Mouse (Mus musculus) MEL (cell line): ENCODE data around the gene 6430550D23Rik. TPM values are rescaled to one million over a fixed set of nuclear protein-coding genes. Genes with fewer than 3 reads are reported as not detected.
A peak's percentile ranks its signal among the peaks of the same experiment; 100 is the strongest.

Experiments used
- DNase-seq: peaks from one replicate; pipeline ENCODE4 v3.0.0; 2011; ENCODE audit warnings: low read depth, low spot score
- H3K27ac ChIP-seq: 2 replicates; pipeline ENCODE4 v1.5.1; 2012; ENCODE audit warnings: low read depth, mild to moderate bottlenecking, control low read depth, low read length, moderate library complexity; ENCODE audit not compliant: control insufficient read depth
- H3K27me3 ChIP-seq, 2 experiments: fragments of 150-350 bp in 1 of 2; sonication (generic) in 1 of 2; 2 replicates each; pipeline ENCODE4 v1.6.1; 2012; ENCODE audit warnings: low read length in 2 of 2, mild to moderate bottlenecking in 2 of 2, improper control_type of control experiment in 1 of 2, moderate library complexity in 1 of 2; ENCODE audit not compliant: insufficient read depth in 2 of 2, control insufficient read depth in 1 of 2
- H3K36me3 ChIP-seq, 2 experiments: 2 replicates each; pipeline ENCODE4 v1.6.1; 2012 to 2014; ENCODE audit warnings: low read length in 2 of 2, improper control_type of control experiment in 1 of 2, inconsistent platforms in 1 of 2, mild to moderate bottlenecking in 1 of 2; ENCODE audit not compliant: insufficient read depth in 2 of 2, control insufficient read depth in 1 of 2
- H3K4me1 ChIP-seq, 2 experiments: fragments of 150-350 bp in 1 of 2; sonication (generic) in 1 of 2; 2 replicates each; pipeline ENCODE4 v1.6.1; 2012; ENCODE audit warnings: low read length in 2 of 2, improper control_type of control experiment in 1 of 2, mild to moderate bottlenecking in 1 of 2; ENCODE audit not compliant: insufficient read depth in 2 of 2, control insufficient read depth in 1 of 2
- H3K4me3 ChIP-seq, 2 experiments: fragments of 150-350 bp in 1 of 2; sonication (generic) in 1 of 2; 2 replicates each; pipeline ENCODE4 v1.5.1; 2012; ENCODE audit warnings: low read depth in 2 of 2, low read length in 2 of 2, mild to moderate bottlenecking in 2 of 2, moderate library complexity in 2 of 2, control low read depth in 1 of 2, improper control_type of control experiment in 1 of 2; ENCODE audit not compliant: control insufficient read depth in 1 of 2, insufficient read depth in 1 of 2
- H3K79me2 ChIP-seq: 2 replicates; pipeline ENCODE4 v1.6.1; 2012; ENCODE audit warnings: mild to moderate bottlenecking, low read length, moderate library complexity; ENCODE audit not compliant: control insufficient read depth, poor library complexity, insufficient read depth
- H3K9ac ChIP-seq: 2 replicates; pipeline ENCODE4 v1.6.1; 2012; ENCODE audit warnings: low read depth, mild to moderate bottlenecking, control low read depth, low read length, moderate library complexity; ENCODE audit not compliant: control insufficient read depth, poor library complexity, severe bottlenecking
- H3K9me3 ChIP-seq: fragments of 150-350 bp; sonication (generic); replicated peaks from 2 replicates; pipeline ENCODE4 v1.6.1; 2012; ENCODE audit warnings: mild to moderate bottlenecking, low read length, improper control_type of control experiment, moderate library complexity; ENCODE audit not compliant: insufficient read depth
- CTCF ChIP-seq, 3 experiments: IDR thresholded peaks in 2 of 3; conservative IDR thresholded peaks in 1 of 3; 2 replicates each; pipeline ENCODE4 v1.5.1; 2011 to 2012; ENCODE audit warnings: low read length in 3 of 3, low read depth in 2 of 3, mild to moderate bottlenecking in 2 of 3, improper control_type of control experiment in 1 of 3, inconsistent platforms in 1 of 3, mixed read lengths in 1 of 3, moderate library complexity in 1 of 3; ENCODE audit not compliant: control insufficient read depth in 1 of 3, insufficient read depth in 1 of 3, poor library complexity in 1 of 3, severe bottlenecking in 1 of 3
- ELF1 ChIP-seq: IDR thresholded peaks from 2 replicates; pipeline ENCODE4 v1.6.1; 2014; ENCODE audit warnings: low read depth, mild to moderate bottlenecking, inconsistent platforms, low read length, improper control_type of control experiment, moderate library complexity
- ETS1 ChIP-seq: IDR thresholded peaks from 2 replicates; pipeline ENCODE4 v1.6.1; 2012; ENCODE audit warnings: low read depth, mild to moderate bottlenecking, inconsistent platforms, low read length, improper control_type of control experiment, moderate library complexity
- GABPA ChIP-seq: IDR thresholded peaks from 2 replicates; pipeline ENCODE4 v1.6.1; 2012; ENCODE audit warnings: low read depth, mild to moderate bottlenecking, inconsistent platforms, low read length, improper control_type of control experiment, moderate library complexity
- KAT2A ChIP-seq: conservative IDR thresholded peaks from 2 replicates; pipeline ENCODE4 v1.6.1; 2012; ENCODE audit warnings: low read depth, low read length, improper control_type of control experiment, inconsistent platforms
- MAZ ChIP-seq: IDR thresholded peaks from 2 replicates; pipeline ENCODE4 v1.6.1; 2012; ENCODE audit warnings: low read depth, mild to moderate bottlenecking, inconsistent platforms, low read length, improper control_type of control experiment
- MEF2A ChIP-seq: IDR thresholded peaks from 2 replicates; pipeline ENCODE4 v1.6.1; 2014; ENCODE audit warnings: low read depth, mild to moderate bottlenecking, inconsistent platforms, low read length, improper control_type of control experiment; ENCODE audit not compliant: poor library complexity, insufficient replicate concordance, severe bottlenecking; ENCODE audit errors: extremely low read depth
- MYB ChIP-seq: IDR thresholded peaks from 2 replicates; pipeline ENCODE4 v1.6.1; 2011; ENCODE audit warnings: mild to moderate bottlenecking, low read depth, low read length, improper control_type of control experiment
- NRF1 ChIP-seq: IDR thresholded peaks from 2 replicates; pipeline ENCODE4 v1.6.1; 2014; ENCODE audit warnings: low read depth, mild to moderate bottlenecking, inconsistent platforms, low read length, improper control_type of control experiment, moderate library complexity; ENCODE audit not compliant: poor library complexity, insufficient read depth, severe bottlenecking
- RAD21 ChIP-seq: IDR thresholded peaks from 2 replicates; pipeline ENCODE4 v1.6.1; 2011; ENCODE audit warnings: mild to moderate bottlenecking, low read depth, low read length, improper control_type of control experiment
- RCOR1 ChIP-seq: IDR thresholded peaks from 2 replicates; pipeline ENCODE4 v1.6.1; 2012; ENCODE audit warnings: low read depth, mild to moderate bottlenecking, inconsistent platforms, low read length, improper control_type of control experiment
- SIN3A ChIP-seq: IDR thresholded peaks from 2 replicates; pipeline ENCODE4 v1.6.1; 2012; ENCODE audit warnings: low read length, improper control_type of control experiment, inconsistent platforms
- SMC3 ChIP-seq: IDR thresholded peaks from 2 replicates; pipeline ENCODE4 v1.6.1; 2011; ENCODE audit warnings: low read depth, low read length, improper control_type of control experiment
- TCF12 ChIP-seq: IDR thresholded peaks from 2 replicates; pipeline ENCODE4 v1.6.1; 2014; ENCODE audit warnings: low read depth, mild to moderate bottlenecking, inconsistent platforms, low read length, improper control_type of control experiment, moderate library complexity
- USF1 ChIP-seq: IDR thresholded peaks from 2 replicates; pipeline ENCODE4 v1.6.1; 2014; ENCODE audit warnings: low read depth, mild to moderate bottlenecking, inconsistent platforms, low read length, improper control_type of control experiment, moderate library complexity
- ZC3H11A ChIP-seq: IDR thresholded peaks from 2 replicates; pipeline ENCODE4 v1.6.1; 2012; ENCODE audit warnings: low read depth, mild to moderate bottlenecking, inconsistent platforms, low read length, improper control_type of control experiment
- polyA plus RNA-seq, 2 experiments: library from polyadenylated mRNA; stranded (reverse) in 1 of 2; unstranded in 1 of 2; fragments of >175 nt in 1 of 2; fragments of >200 nt in 1 of 2; gene quantifications; 2 replicates each; pipeline versions ENCODE4 v1.2.1 to v1.2.4; 2012; ENCODE audit warnings: low replicate concordance in 2 of 2, low read depth in 1 of 2; ENCODE audit not compliant: insufficient read length in 2 of 2, insufficient read depth in 1 of 2, missing spikeins in 1 of 2
- total RNA-seq: library from RNA; depleted of rRNA; stranded (reverse); fragments of 300-350 nt; gene quantifications from 2 replicates; pipeline ENCODE4 v1.2.3, GENCODE M21; 2012

Gene 6430550D23Rik
- total and polyA plus RNA-seq, 3 experiments, result 1.1 TPM; not detected in 1

DNA sequence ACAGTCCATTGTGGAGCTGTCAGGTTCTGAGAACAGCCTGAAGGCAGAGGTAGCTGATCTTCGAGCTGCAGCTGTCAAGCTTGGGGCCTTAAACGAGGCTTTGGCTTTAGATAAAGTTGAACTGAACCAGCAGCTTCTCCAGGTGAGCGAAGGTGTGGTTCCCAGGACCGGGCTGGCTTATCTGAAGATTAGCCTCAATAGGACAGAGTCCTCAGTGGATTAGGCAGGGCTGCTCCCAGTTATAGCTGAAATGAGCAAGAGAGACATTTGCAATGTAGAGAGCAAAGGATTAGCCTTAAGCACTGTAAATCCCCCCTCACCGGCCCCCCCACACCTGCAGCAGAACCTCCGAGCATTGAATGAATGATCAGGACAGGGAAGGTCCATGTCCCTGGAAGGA is 34.4 kb downstream of the 6430550D23Rik start:
- peaks cover 0 to 3% of the 10 kb centered on the region in 2 experiments; a peak in 1 of 4 replicates for H3K36me3 ChIP-seq
- no peaks in the 10 kb centered on the region for H3K4me1 ChIP-seq
- TF ChIP-seq GABPA (no peak), TCF12 (no peak), MYB (no peak), ETS1 (no peak), SIN3A (no peak), USF1 (no peak), KAT2A (no peak), MAZ (no peak), MEF2A (no peak)
- no peak overlapping the region for H3K9ac ChIP-seq
- H3K79me2 ChIP-seq, result no peaks in the 10 kb centered on the region
- no peaks in the 10 kb centered on the region for H3K27me3 ChIP-seq
- H3K4me3 ChIP-seq, result no peak overlapping the region
- no peaks in the 10 kb centered on the region for H3K9me3 ChIP-seq
- DNase-seq, result no peak
- H3K27ac ChIP-seq, result no peak overlapping the region

DNA sequence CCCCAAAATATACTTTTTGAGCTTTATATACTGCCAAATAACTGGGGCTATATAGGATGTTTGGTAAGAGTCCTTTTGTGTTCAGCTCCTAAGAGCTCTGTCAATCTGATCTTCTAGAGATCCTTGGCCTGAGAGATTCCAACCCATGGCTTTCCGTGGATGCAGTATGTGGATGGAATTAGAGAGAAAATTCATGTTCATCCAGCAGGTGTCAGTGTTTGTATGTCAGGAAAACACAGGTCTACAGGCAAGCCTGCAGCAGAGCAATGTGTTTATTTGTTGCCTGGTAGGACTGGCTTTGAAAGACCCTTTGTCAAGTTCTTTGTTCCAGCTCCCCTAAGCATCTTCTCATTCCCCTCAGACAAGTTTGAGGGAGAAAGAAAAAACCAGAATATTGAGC is 44.8 kb downstream of the 6430550D23Rik start:
- peak; percentile 51 for DNase-seq
- no peak overlapping the region for H3K27ac ChIP-seq
- no peak overlapping the region for H3K9ac ChIP-seq
- no peaks in the 10 kb centered on the region for H3K27me3 ChIP-seq
- H3K36me3 ChIP-seq, result peaks cover 0 to 4% of the 10 kb centered on the region in 2 experiments; a peak in 1 of 4 replicates
- TF ChIP-seq CTCF (IDR thresholded peaks at IDR 0.05 in 2 of 3, conservative IDR thresholded peaks at IDR 0.05 in 1 of 3; ENCODE audit: control insufficient read depth in 1 of 3, insufficient read depth in 1 of 3, low read depth in 2 of 3, low read length in 3 of 3, poor library complexity in 1 of 3, severe bottlenecking in 1 of 3) (peak; percentile 13 to 65 (median 51); a peak in 4 of 6 replicates), ZC3H11A (peak; percentile 41; the same call in 1 of the 2 replicates), MEF2A (no peak), SMC3 (peak; percentile 62), NRF1 (no peak), RAD21 (peak; percentile 70), RCOR1 (no peak), ELF1 (no peak)
- H3K79me2 ChIP-seq, result peaks cover 3% of the 10 kb centered on the region; the same call in 1 of the 2 replicates
- H3K4me3 ChIP-seq, result no peak overlapping the region
- H3K4me1 ChIP-seq, result no peaks in the 10 kb centered on the region
- H3K9me3 ChIP-seq, result no peaks in the 10 kb centered on the region
